Mouse (Mus musculus): ENCODE data around the gene Hs3st1. TPM values are rescaled to one million over a fixed set of nuclear protein-coding genes. Genes with fewer than 3 reads are reported as not detected.
"Not testable (repeated sequence)": the region's sequence is repeated elsewhere in the genome, so short reads cannot be mapped to it uniquely, and the experiment has no call there.

The Hs3st1 gene
- 8.8 and 9.3 TPM in 2 replicates for polyA plus RNA-seq (2014; fragmentation: Nextera tagmentation; extraction: Ambion mirVana)

DNA sequence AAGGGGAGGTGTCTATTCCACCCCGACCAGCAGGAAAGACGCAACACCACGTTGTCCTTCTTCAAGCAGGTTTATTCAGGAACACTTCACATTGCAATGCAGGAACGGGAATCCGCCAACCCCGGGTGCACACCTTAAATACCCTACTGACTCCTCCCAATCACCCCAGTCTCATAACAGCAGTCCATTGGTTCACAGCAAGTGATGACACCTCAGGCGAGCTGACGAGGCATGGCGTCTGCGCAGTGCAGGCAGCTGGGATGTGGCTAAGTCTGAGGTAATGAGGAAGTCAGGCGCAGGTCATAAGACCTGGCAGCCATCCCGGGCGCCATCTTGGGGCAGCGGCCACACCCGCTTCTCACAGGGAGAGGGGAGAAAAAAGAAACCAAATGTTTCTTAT is at the start of gene Hs3st1:
Hs3st1 (minus strand) TSS at position 101 of the 400 bp plus-strand sequence.
- H3K9me3 ChIP-seq (ENCODE audit: control insufficient read depth, low read length); H3K27me3 ChIP-seq (ENCODE audit: control insufficient read depth, insufficient read depth, low read length); H3K9ac ChIP-seq (ENCODE audit: low read length); ATAC-seq (ENCODE audit: insufficient number of reproducible peaks, insufficient read depth, low FRiP score, low read depth); H3K27ac ChIP-seq (replicated peaks in 1 of 2; ENCODE audit: control insufficient read depth in 1 of 2, insufficient read depth in 1 of 2, low read depth in 2 of 2, low read length in 2 of 2); H3K4me3 ChIP-seq (ENCODE audit: control insufficient read depth in 1 of 2, insufficient read depth in 1 of 2, low read depth in 1 of 2, low read length in 2 of 2); H3K36me3 ChIP-seq (ENCODE audit: control insufficient read depth, insufficient read depth, low read length); H3K4me2 ChIP-seq (ENCODE audit: low read length): not testable (repeated sequence)
- 86% methylated on average over 15 of the region's 15 CpGs for WGBS
- peaks cover 0 to 10% of the 10 kb centered on the region in 2 experiments; a peak in 2 of 4 replicates for H3K4me1 ChIP-seq (ENCODE audit: control insufficient read depth in 2 of 2, insufficient read depth in 2 of 2, low read length in 2 of 2)

DNA sequence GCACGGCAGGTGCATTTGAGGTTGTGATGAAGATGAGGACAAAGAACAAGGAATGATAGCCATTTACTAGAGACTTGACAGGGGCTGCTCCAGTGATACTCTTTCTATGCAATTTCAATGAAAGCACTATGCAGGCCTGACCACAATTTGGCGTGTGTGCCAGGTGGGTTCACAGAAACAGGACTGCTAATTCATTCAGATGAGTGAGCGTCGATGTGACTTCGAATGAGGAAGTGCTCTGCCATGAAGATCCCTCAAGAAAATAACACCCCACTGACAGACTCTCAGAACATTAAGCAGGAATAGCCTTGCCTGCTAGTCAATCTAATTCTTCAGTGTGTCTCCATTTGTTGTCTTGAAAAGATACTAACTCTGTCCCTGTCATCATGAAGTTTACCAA is 49.4 kb upstream of the Hs3st1 start:
- H3K4me1 ChIP-seq (ENCODE audit: control insufficient read depth in 2 of 2, insufficient read depth in 2 of 2, low read length in 2 of 2) = no peaks in the 10 kb centered on the region
- no peaks in the 10 kb centered on the region for H3K27me3 ChIP-seq (ENCODE audit: control insufficient read depth, insufficient read depth, low read length)
- WGBS = 85% methylated on average over 5 of the region's 5 CpGs
- H3K4me3 ChIP-seq (ENCODE audit: control insufficient read depth in 1 of 2, insufficient read depth in 1 of 2, low read depth in 1 of 2, low read length in 2 of 2) = no peak overlapping the region
- no peaks in the 10 kb centered on the region for H3K9me3 ChIP-seq (ENCODE audit: control insufficient read depth, low read length)
- no peak overlapping the region for H3K9ac ChIP-seq (ENCODE audit: low read length)
- no peak for ATAC-seq (ENCODE audit: insufficient number of reproducible peaks, insufficient read depth, low FRiP score, low read depth)
- no peak overlapping the region for H3K27ac ChIP-seq (replicated peaks in 1 of 2; ENCODE audit: control insufficient read depth in 1 of 2, insufficient read depth in 1 of 2, low read depth in 2 of 2, low read length in 2 of 2)
- no peak overlapping the region for H3K4me2 ChIP-seq (ENCODE audit: low read length)
- no peaks in the 10 kb centered on the region for H3K36me3 ChIP-seq (ENCODE audit: control insufficient read depth, insufficient read depth, low read length)

DNA sequence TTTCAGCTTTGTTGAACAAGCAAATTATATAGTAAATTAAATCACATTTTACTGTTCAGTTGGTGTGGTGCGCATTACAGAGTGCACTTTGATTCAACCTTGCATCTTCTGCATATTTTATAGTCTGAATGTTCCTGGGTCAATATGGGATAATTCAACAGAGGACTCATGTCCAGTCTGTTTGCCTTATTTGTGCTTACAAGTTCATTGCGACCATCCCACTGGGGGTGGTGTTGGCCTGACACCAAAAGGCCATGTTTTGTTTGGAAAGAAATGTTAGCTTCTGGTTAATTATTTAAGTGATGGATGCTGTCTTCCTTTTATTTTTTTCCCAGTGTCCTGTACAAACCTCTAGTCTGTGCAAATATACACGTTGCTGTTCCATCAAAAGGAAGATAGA is 48.7 kb upstream of the Hs3st1 start:
- no peak overlapping the region for H3K9ac ChIP-seq (ENCODE audit: low read length)
- no peaks in the 10 kb centered on the region for H3K4me1 ChIP-seq (ENCODE audit: control insufficient read depth in 2 of 2, insufficient read depth in 2 of 2, low read length in 2 of 2)
- no peak overlapping the region for H3K4me2 ChIP-seq (ENCODE audit: low read length)
- H3K9me3 ChIP-seq (ENCODE audit: control insufficient read depth, low read length) = no peaks in the 10 kb centered on the region
- no peak overlapping the region for H3K4me3 ChIP-seq (ENCODE audit: control insufficient read depth in 1 of 2, insufficient read depth in 1 of 2, low read depth in 1 of 2, low read length in 2 of 2)
- WGBS = 66% methylated on average over 3 of the region's 3 CpGs
- ATAC-seq (ENCODE audit: insufficient number of reproducible peaks, insufficient read depth, low FRiP score, low read depth) = no peak
- no peak overlapping the region for H3K27ac ChIP-seq (replicated peaks in 1 of 2; ENCODE audit: control insufficient read depth in 1 of 2, insufficient read depth in 1 of 2, low read depth in 2 of 2, low read length in 2 of 2)
- H3K36me3 ChIP-seq (ENCODE audit: control insufficient read depth, insufficient read depth, low read length) = no peaks in the 10 kb centered on the region
- H3K27me3 ChIP-seq (ENCODE audit: control insufficient read depth, insufficient read depth, low read length) = no peaks in the 10 kb centered on the region

DNA sequence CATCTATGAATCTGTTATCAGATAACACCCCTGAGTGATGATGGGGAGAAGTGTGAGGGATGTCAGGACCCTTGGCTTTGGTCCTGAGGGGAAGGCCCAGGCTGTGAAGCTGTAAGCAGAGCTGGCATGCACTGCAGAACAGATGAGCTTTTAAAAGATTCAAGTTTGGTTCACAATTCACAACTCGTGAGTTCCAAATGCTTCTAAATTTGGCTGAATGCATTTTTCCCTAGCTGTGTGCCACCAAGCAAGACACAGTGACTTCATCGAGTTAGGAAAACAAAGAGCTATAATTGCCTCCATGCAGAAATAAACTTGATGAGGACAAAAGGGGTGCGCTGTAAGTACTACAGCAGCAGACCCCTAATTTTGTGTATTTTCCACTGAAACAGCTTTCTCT is 48.2 kb upstream of the Hs3st1 start:
- Histone ChIP-seq H3K9ac (ENCODE audit: low read length) (no peak overlapping the region), H3K4me1 (ENCODE audit: control insufficient read depth in 2 of 2, insufficient read depth in 2 of 2, low read length in 2 of 2) (no peaks in the 10 kb centered on the region), H3K27me3 (ENCODE audit: control insufficient read depth, insufficient read depth, low read length) (no peaks in the 10 kb centered on the region), H3K4me3 (ENCODE audit: control insufficient read depth in 1 of 2, insufficient read depth in 1 of 2, low read depth in 1 of 2, low read length in 2 of 2) (no peak overlapping the region), H3K36me3 (ENCODE audit: control insufficient read depth, insufficient read depth, low read length) (no peaks in the 10 kb centered on the region), H3K9me3 (ENCODE audit: control insufficient read depth, low read length) (no peaks in the 10 kb centered on the region), H3K27ac (replicated peaks in 1 of 2; ENCODE audit: control insufficient read depth in 1 of 2, insufficient read depth in 1 of 2, low read depth in 2 of 2, low read length in 2 of 2) (no peak overlapping the region), H3K4me2 (ENCODE audit: low read length) (no peak overlapping the region)
- 58% methylated on average over 3 of the region's 3 CpGs for WGBS
- ATAC-seq (ENCODE audit: insufficient number of reproducible peaks, insufficient read depth, low FRiP score, low read depth) = no peak

DNA sequence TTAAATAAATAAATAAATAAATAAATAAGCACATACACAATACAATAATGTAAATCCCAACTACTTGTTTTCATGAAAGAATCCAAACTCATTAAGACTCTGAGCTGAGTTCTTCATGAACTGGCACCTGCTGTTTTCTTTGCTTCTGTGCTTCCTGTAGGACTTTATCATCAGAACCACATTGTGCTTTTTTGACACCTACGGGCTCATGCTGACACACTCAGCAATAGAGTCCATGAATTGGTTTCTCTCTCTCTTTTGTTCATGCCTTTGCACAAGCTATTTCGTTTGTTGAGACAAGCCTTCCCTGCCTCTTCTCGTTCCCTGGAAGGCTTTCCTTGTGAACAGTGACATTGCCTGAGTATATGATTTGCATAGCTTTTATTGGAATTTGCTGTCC is 46.8 kb upstream of the Hs3st1 start:
- ATAC-seq (ENCODE audit: insufficient number of reproducible peaks, insufficient read depth, low FRiP score, low read depth) = no peak
- Histone ChIP-seq H3K4me2 (ENCODE audit: low read length) (no peak overlapping the region), H3K27ac (replicated peaks in 1 of 2; ENCODE audit: control insufficient read depth in 1 of 2, insufficient read depth in 1 of 2, low read depth in 2 of 2, low read length in 2 of 2) (no peak overlapping the region), H3K4me3 (ENCODE audit: control insufficient read depth in 1 of 2, insufficient read depth in 1 of 2, low read depth in 1 of 2, low read length in 2 of 2) (no peak overlapping the region), H3K27me3 (ENCODE audit: control insufficient read depth, insufficient read depth, low read length) (no peaks in the 10 kb centered on the region), H3K9ac (ENCODE audit: low read length) (no peak overlapping the region), H3K36me3 (ENCODE audit: control insufficient read depth, insufficient read depth, low read length) (no peaks in the 10 kb centered on the region), H3K4me1 (ENCODE audit: control insufficient read depth in 2 of 2, insufficient read depth in 2 of 2, low read length in 2 of 2) (no peaks in the 10 kb centered on the region), H3K9me3 (ENCODE audit: control insufficient read depth, low read length) (no peaks in the 10 kb centered on the region)
- 67% methylated on average over 3 of the region's 3 CpGs for whole genome bisulfite sequencing

DNA sequence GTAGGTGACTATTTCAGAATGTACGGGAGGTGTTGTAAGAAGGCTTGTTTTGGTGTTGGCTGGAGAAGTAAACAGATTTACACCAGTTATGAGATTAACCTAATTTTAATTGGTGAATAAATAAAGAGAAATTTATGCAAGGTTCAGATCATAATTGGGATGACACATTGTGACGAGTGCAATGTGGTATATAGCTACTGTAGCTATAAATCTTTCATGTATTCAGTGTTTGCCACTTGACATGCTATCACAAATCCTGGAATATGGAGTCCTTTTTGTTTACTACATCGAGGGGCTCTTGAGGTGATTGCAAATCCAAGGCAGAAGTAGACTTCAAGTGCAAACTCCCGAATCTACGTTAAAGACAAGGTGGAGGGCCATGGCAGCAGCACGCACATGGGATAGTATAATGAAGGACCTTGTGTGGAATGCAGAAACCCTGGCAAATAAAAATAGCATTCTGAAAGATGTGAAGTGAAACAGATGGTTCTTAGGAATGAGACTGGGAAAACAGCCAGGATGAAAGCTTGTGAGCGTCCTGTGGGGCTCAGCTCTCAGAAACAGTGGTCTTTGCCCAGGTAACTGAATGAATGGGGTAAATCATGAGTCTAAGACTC is 21.9 kb upstream of the Hs3st1 start:
- no peaks in the 10 kb centered on the region for H3K9me3 ChIP-seq (ENCODE audit: control insufficient read depth, low read length)
- no peak overlapping the region for H3K4me3 ChIP-seq (ENCODE audit: control insufficient read depth in 1 of 2, insufficient read depth in 1 of 2, low read depth in 1 of 2, low read length in 2 of 2)
- peak overlapping the region in 1 of 2 experiments; percentile 47; a peak in 1 of 4 replicates for H3K27ac ChIP-seq (replicated peaks in 1 of 2; ENCODE audit: control insufficient read depth in 1 of 2, insufficient read depth in 1 of 2, low read depth in 2 of 2, low read length in 2 of 2)
- no peaks in the 10 kb centered on the region for H3K36me3 ChIP-seq (ENCODE audit: control insufficient read depth, insufficient read depth, low read length)
- no peaks in the 10 kb centered on the region for H3K27me3 ChIP-seq (ENCODE audit: control insufficient read depth, insufficient read depth, low read length)
- whole genome bisulfite sequencing = 36% methylated on average over 7 of the region's 7 CpGs
- H3K4me2 ChIP-seq (ENCODE audit: low read length) = no peak overlapping the region
- no peak overlapping the region for H3K9ac ChIP-seq (ENCODE audit: low read length)
- ATAC-seq (ENCODE audit: insufficient number of reproducible peaks, insufficient read depth, low FRiP score, low read depth) = peak; percentile 76
- H3K4me1 ChIP-seq (ENCODE audit: control insufficient read depth in 2 of 2, insufficient read depth in 2 of 2, low read length in 2 of 2) = 0 out of 4 replicates have a peak, but pooled peaks cover 0 to 2% of the 10 kb centered on the region in 2 experiments

DNA sequence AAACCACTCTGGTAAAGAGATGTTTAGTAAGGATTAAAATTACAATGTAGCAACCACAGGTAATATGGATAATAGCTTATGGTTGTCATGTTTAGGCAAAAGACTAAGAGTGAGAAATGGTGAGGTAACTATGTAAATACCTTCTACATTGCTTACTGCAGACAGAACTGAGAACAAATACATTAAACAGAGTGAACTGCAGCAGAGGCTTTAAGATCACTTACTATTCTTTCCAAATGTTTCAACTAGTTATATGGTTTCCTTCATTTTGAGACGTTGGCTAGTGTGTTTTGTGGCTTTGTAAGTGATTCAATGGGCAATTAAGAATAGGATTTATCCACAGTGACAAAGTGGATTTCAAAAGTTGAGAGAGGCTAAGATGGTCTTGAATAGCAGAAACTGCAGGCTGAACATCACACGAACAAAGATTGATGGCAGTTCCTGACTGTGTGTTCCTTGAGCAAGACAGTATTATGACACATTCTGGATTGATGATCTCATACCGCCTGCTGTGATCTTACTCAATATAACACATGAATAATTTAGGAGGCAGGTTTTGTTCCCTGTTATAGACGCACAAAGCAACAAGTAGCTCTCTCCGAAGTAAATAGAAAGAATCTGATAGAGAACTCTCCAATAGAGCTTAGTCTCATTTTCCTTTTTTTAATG is 16.5 kb upstream of the Hs3st1 start:
- no peak overlapping the region for H3K4me3 ChIP-seq (ENCODE audit: control insufficient read depth in 1 of 2, insufficient read depth in 1 of 2, low read depth in 1 of 2, low read length in 2 of 2)
- 0 out of 4 replicates have a peak, but pooled peaks cover 0 to under 1% of the 10 kb centered on the region in 2 experiments for H3K4me1 ChIP-seq (ENCODE audit: control insufficient read depth in 2 of 2, insufficient read depth in 2 of 2, low read length in 2 of 2)
- no peak overlapping the region for H3K4me2 ChIP-seq (ENCODE audit: low read length)
- WGBS = 64% methylated on average over 5 of the region's 5 CpGs
- no peaks in the 10 kb centered on the region for H3K36me3 ChIP-seq (ENCODE audit: control insufficient read depth, insufficient read depth, low read length)
- H3K27ac ChIP-seq (replicated peaks in 1 of 2; ENCODE audit: control insufficient read depth in 1 of 2, insufficient read depth in 1 of 2, low read depth in 2 of 2, low read length in 2 of 2) = no peak overlapping the region
- H3K27me3 ChIP-seq (ENCODE audit: control insufficient read depth, insufficient read depth, low read length) = no peaks in the 10 kb centered on the region
- H3K9me3 ChIP-seq (ENCODE audit: control insufficient read depth, low read length) = no peaks in the 10 kb centered on the region
- H3K9ac ChIP-seq (ENCODE audit: low read length) = no peak overlapping the region
- no peak for ATAC-seq (ENCODE audit: insufficient number of reproducible peaks, insufficient read depth, low FRiP score, low read depth)

All from heart, embryonic 14.5 days (tissue).